Mouse (Mus musculus) hematopoietic stem cell, adult 5-6 weeks (primary cell): ENCODE measurements around the gene Cebpzos. TPM values are rescaled to one million over a fixed set of nuclear protein-coding genes. Genes with fewer than 3 reads are reported as not detected.

Source experiments
- ATAC-seq, 2 experiments: fragments of 125-278 bp in 1 of 2; replicated peaks in 1 of 2; 2 replicates each; pipeline ENCODE4 v1.8.0; 2016 to 2017; ENCODE audit warnings: inconsistent platforms in 2 of 2, mild to moderate bottlenecking in 2 of 2, moderate number of reproducible peaks in 2 of 2, low read depth in 1 of 2, moderate TSS enrichment in 1 of 2; ENCODE audit not compliant: low FRiP score in 2 of 2, poor library complexity in 2 of 2, severe bottlenecking in 2 of 2, insufficient read depth in 1 of 2, low TSS enrichment in 1 of 2
- total RNA-seq: library from RNA; stranded (forward); fragments of 172-1452, 232-1000 nt; gene quantifications from 2 replicates; pipeline ENCODE4 v1.2.3, GENCODE M21; 2017

Gene Cebpzos
- total RNA-seq, 1 experiment from 2014 or later, result 51.5 TPM

- ATAC-seq, result no peak
Measured at GRCm38 (mm10) chr17:78917696-78918095, 1.4 kb downstream of the Cebpzos start.

- ATAC-seq, result no peak
Measured at GRCm38 (mm10) chr17:78935857-78936256, 19.6 kb downstream of the Cebpzos start.

- peak; percentile 97 to 99 for ATAC-seq
Measured at GRCm38 (mm10) chr17:78936466-78937228, 20.3 kb downstream of the Cebpzos start, which contains the start of the genes Cebpz and Ndufaf7. Gene Cebpz (minus strand): TSS chr17:78937066. Gene Ndufaf7 (plus strand): TSS chr17:78937136.

GRCm38 (mm10) chr17:78937229-78937853 is 21.0 kb downstream of the Cebpzos start:
- no peak for ATAC-seq

GRCm38 (mm10) chr17:78938927-78939326 is 22.6 kb downstream of the Cebpzos start:
- ATAC-seq, result peak in 1 of 2 experiments; percentile 27; a peak in 1 of 4 replicates

GRCm38 (mm10) chr17:78942579-78942978 is 26.3 kb downstream of the Cebpzos start:
- ATAC-seq, result no peak; a peak in 1 of 4 replicates

GRCm38 (mm10) chr17:78951225-78951624 is 34.9 kb downstream of the Cebpzos start:
- ATAC-seq, result no peak

GRCm38 (mm10) chr17:78952070-78952469 is 35.8 kb downstream of the Cebpzos start:
- ATAC-seq, result no peak

- no peak for ATAC-seq
Measured at GRCm38 (mm10) chr17:78953240-78953639, 36.9 kb downstream of the Cebpzos start.

- ATAC-seq, result no peak
Measured at GRCm38 (mm10) chr17:78959473-78959872, 43.2 kb downstream of the Cebpzos start.

GRCm38 (mm10) chr17:78964387-78964786 is 48.1 kb downstream of the Cebpzos start:
- no peak for ATAC-seq

- ATAC-seq, result peak in 1 of 2 experiments; percentile 56; a peak in 1 of 4 replicates
Measured at GRCm38 (mm10) chr17:78966092-78966883, 50.0 kb downstream of the Cebpzos start.

- no peak for ATAC-seq
Measured at GRCm38 (mm10) chr17:78968500-78968899, 52.2 kb downstream of the Cebpzos start.

Other genes starting within 250 kb of the Cebpzos start
- gene Strn, start 179.3 kb upstream of the Cebpzos start, total RNA-seq, result 24.3 and 37.0 TPM in 2 replicates
- 22.5 and 28.1 TPM in 2 replicates for gene Heatr5b, start 81.1 kb upstream of the Cebpzos start, total RNA-seq
- gene Gpatch11, start 80.9 kb upstream of the Cebpzos start, total RNA-seq, result 16.7 and 34.4 TPM in 2 replicates
- gene Eif2ak2, start 33.9 kb upstream of the Cebpzos start, total RNA-seq, result 70.4 and 76.2 TPM in 2 replicates
- gene Sult6b1, start 9.5 kb upstream of the Cebpzos start, total RNA-seq, result 0.13 TPM in 1 of 2 replicates, not detected in the other
- 157 and 297 TPM in 2 replicates for gene Cebpz, start 20.6 kb downstream of the Cebpzos start, total RNA-seq
- 39.7 and 46.3 TPM in 2 replicates for gene Ndufaf7, start 20.6 kb downstream of the Cebpzos start, total RNA-seq
- 73.9 and 86.4 TPM in 2 replicates for gene Prkd3, start 104.3 kb downstream of the Cebpzos start, total RNA-seq
- 0.79 and 3.4 TPM in 2 replicates for gene Qpct, start 135.4 kb downstream of the Cebpzos start, total RNA-seq